Comparison of ENCODE assay signal across 21 mouse cellular contexts in genomic region chr19:6422014-6422413, GRCm38 (mm10). TPM values are rescaled to one million over a fixed set of nuclear protein-coding genes. Genes with fewer than 3 reads are reported as not detected.
DNase-seq lines count a peak whose midpoint lies in the region; ATAC-seq and TF ChIP-seq lines count a peak whose summit lies in the region.
"Had no signal": no experiment of that assay in that cellular context is flagged by ENCODE, and none has a peak within 500 bp of the region (broad histone marks: within the 10 kb centered on the region; RNA-seq: fewer than 3 reads in every experiment).

No protein-coding gene starts in this region.

- no peak for TF ChIP-seq CTCF in midbrain, postnatal 0 days (IDR thresholded peaks at IDR 0.05)

- H3K9me3 ChIP-seq in hindbrain, embryonic 13.5 days = no peaks in the 10 kb centered on the region
- no peaks in the 10 kb centered on the region for H3K9me3 ChIP-seq in hindbrain, embryonic 14.5 days (ENCODE audit: control insufficient read depth, low read length)
- no peaks in the 10 kb centered on the region for H3K9me3 ChIP-seq in midbrain, embryonic 13.5 days
- no peaks in the 10 kb centered on the region for H3K9me3 ChIP-seq in midbrain, embryonic 16.5 days (replicated peaks; ENCODE audit: control insufficient read depth, low read length, poor library complexity, severe bottlenecking)
- H3K9me3 ChIP-seq in midbrain, postnatal 0 days (ENCODE audit: low read length) = no peaks in the 10 kb centered on the region
- H3K9me3 ChIP-seq: embryonic facial prominence, embryonic 10.5 days; G1E; heart, embryonic 15.5 days had no signal

- no peak overlapping the region for H3K4me3 ChIP-seq in hindbrain, embryonic 13.5 days
- H3K4me3 ChIP-seq in hindbrain, embryonic 14.5 days (replicated peaks; ENCODE audit: low read length) = no peak overlapping the region
- H3K4me3 ChIP-seq in midbrain, embryonic 13.5 days (replicated peaks) = no peak overlapping the region
- no peak overlapping the region for H3K4me3 ChIP-seq in midbrain, embryonic 16.5 days (ENCODE audit: low read depth, low read length)
- H3K4me3 ChIP-seq in midbrain, postnatal 0 days (ENCODE audit: low read depth, low read length) = no peak overlapping the region
- H3K4me3 ChIP-seq: embryonic facial prominence, embryonic 10.5 days; heart, embryonic 15.5 days had no signal

- DNase-seq in cerebellum, adult 11-12 months = peak; percentile 54
- DNase-seq in hindbrain, embryonic 14.5 days (ENCODE audit: low spot score) = no peak
- DNase-seq in midbrain, postnatal 0 days (ENCODE audit: low spot score) = no peak
- DNase-seq: adrenal gland, adult 8-10 months; adrenal gland, postnatal 36 days; B cell, adult 2 months; cerebellum, postnatal 10 days; gastrocnemius, postnatal 36 days; heart, adult 18-20 months; heart, postnatal 14 days had no signal

- peak overlapping the region; percentile 35; the same call in 1 of the 2 replicates for H3K9ac ChIP-seq in hindbrain, embryonic 13.5 days
- no peak overlapping the region for H3K9ac ChIP-seq in hindbrain, embryonic 14.5 days
- no peak overlapping the region for H3K9ac ChIP-seq in midbrain, embryonic 13.5 days (replicated peaks)
- no peak overlapping the region for H3K9ac ChIP-seq in midbrain, embryonic 16.5 days (ENCODE audit: low read depth, low read length)
- no peak overlapping the region for H3K9ac ChIP-seq in midbrain, postnatal 0 days (replicated peaks; ENCODE audit: low read length, poor library complexity, severe bottlenecking)
- H3K9ac ChIP-seq: heart, embryonic 15.5 days had no signal

- ATAC-seq in cerebellum, adult (ENCODE audit: insufficient number of reproducible peaks, low FRiP score, low TSS enrichment) = no peak
- no peak for ATAC-seq in hindbrain, embryonic 13.5 days (ENCODE audit: low FRiP score)
- no peak for ATAC-seq in hindbrain, embryonic 14.5 days (ENCODE audit: low FRiP score)
- no peak for ATAC-seq in midbrain, embryonic 13.5 days
- ATAC-seq in midbrain, embryonic 16.5 days = no peak
- no peak for ATAC-seq in midbrain, postnatal 0 days (ENCODE audit: low FRiP score)
- ATAC-seq: CD4-positive, CD25-positive, alpha-beta regulatory T cell, adult 4 months; forebrain, embryonic 14.5 days; hindbrain, embryonic 16.5 days had no signal

- H3K4me2 ChIP-seq in hindbrain, embryonic 13.5 days = peak overlapping the region; percentile 0; the same call in 1 of the 2 replicates
- H3K4me2 ChIP-seq in hindbrain, embryonic 14.5 days (replicated peaks) = no peak overlapping the region
- 0 out of 2 replicates have a peak overlapping the region, but pooled peaks have one; percentile 5 for H3K4me2 ChIP-seq in midbrain, embryonic 13.5 days (replicated peaks)
- no peak overlapping the region for H3K4me2 ChIP-seq in midbrain, embryonic 16.5 days (ENCODE audit: low read length)
- peak overlapping the region; percentile 91; the same call in 1 of the 2 replicates for H3K4me2 ChIP-seq in midbrain, postnatal 0 days (ENCODE audit: low read depth, low read length, poor library complexity, severe bottlenecking)
- H3K4me2 ChIP-seq: heart, embryonic 11.5 days; heart, embryonic 15.5 days had no signal

- WGBS in hindbrain, embryonic 13.5 days = 77% methylated on average over 7 of the region's 7 CpGs
- 65% methylated on average over 7 of the region's 7 CpGs for WGBS in hindbrain, embryonic 14.5 days
- WGBS in midbrain, embryonic 13.5 days = 76% methylated on average over 7 of the region's 7 CpGs
- WGBS in midbrain, embryonic 16.5 days = 68% methylated on average over 7 of the region's 7 CpGs
- 64% methylated on average over 7 of the region's 7 CpGs for WGBS in midbrain, postnatal 0 days

- no peak overlapping the region for H3K27ac ChIP-seq in hindbrain, embryonic 13.5 days
- no peak overlapping the region for H3K27ac ChIP-seq in hindbrain, embryonic 14.5 days
- H3K27ac ChIP-seq in midbrain, embryonic 13.5 days = no peak overlapping the region
- H3K27ac ChIP-seq in midbrain, embryonic 16.5 days (ENCODE audit: low read length) = no peak overlapping the region
- H3K27ac ChIP-seq in midbrain, postnatal 0 days (ENCODE audit: low read depth, low read length) = no peak overlapping the region
- H3K27ac ChIP-seq: embryonic facial prominence, embryonic 10.5 days; heart, embryonic 15.5 days had no signal

- peaks cover 90% of the 10 kb centered on the region for H3K4me1 ChIP-seq in hindbrain, embryonic 13.5 days (replicated peaks)
- peaks cover 76% of the 10 kb centered on the region for H3K4me1 ChIP-seq in hindbrain, embryonic 14.5 days (replicated peaks; ENCODE audit: control insufficient read depth, insufficient read depth, low read length)
- H3K4me1 ChIP-seq in midbrain, embryonic 13.5 days (replicated peaks) = peaks cover 91% of the 10 kb centered on the region
- H3K4me1 ChIP-seq in midbrain, embryonic 16.5 days (ENCODE audit: control insufficient read depth, insufficient read depth, low read length) = peaks cover 74% of the 10 kb centered on the region
- peaks cover 42% of the 10 kb centered on the region for H3K4me1 ChIP-seq in midbrain, postnatal 0 days (ENCODE audit: insufficient read depth, low read length)

- H3K27me3 ChIP-seq in hindbrain, embryonic 13.5 days = peaks cover 29% of the 10 kb centered on the region
- no peaks in the 10 kb centered on the region for H3K27me3 ChIP-seq in hindbrain, embryonic 14.5 days (ENCODE audit: control insufficient read depth, insufficient read depth, low read length)
- H3K27me3 ChIP-seq in midbrain, embryonic 13.5 days = peaks cover 17% of the 10 kb centered on the region
- H3K27me3 ChIP-seq in midbrain, embryonic 16.5 days (ENCODE audit: control insufficient read depth, insufficient read depth, low read depth, low read length) = no peaks in the 10 kb centered on the region
- H3K27me3 ChIP-seq in midbrain, postnatal 0 days (ENCODE audit: insufficient read depth, low read length) = no peaks in the 10 kb centered on the region

- no peaks in the 10 kb centered on the region for H3K36me3 ChIP-seq in hindbrain, embryonic 13.5 days
- H3K36me3 ChIP-seq in hindbrain, embryonic 14.5 days (replicated peaks; ENCODE audit: control insufficient read depth, insufficient read depth) = no peaks in the 10 kb centered on the region
- no peaks in the 10 kb centered on the region for H3K36me3 ChIP-seq in midbrain, embryonic 13.5 days
- no peaks in the 10 kb centered on the region for H3K36me3 ChIP-seq in midbrain, embryonic 16.5 days (ENCODE audit: control insufficient read depth, insufficient read depth, low read length)
- H3K36me3 ChIP-seq in midbrain, postnatal 0 days (ENCODE audit: insufficient read depth, low read length) = no peaks in the 10 kb centered on the region
- H3K36me3 ChIP-seq: embryonic facial prominence, embryonic 10.5 days; G1E; heart, embryonic 15.5 days had no signal

RNA-seq across cellular contexts. Expression of gene Nrxn2, which starts 3.5 kb away (rescaled TPM):
- 23.5 and 27.7 TPM in 2 replicates for polyA plus RNA-seq in hindbrain, embryonic 13.5 days (2015; fragmentation: Nextera tagmentation; extraction: Ambion mirVana)
- 60.6 and 66.4 TPM in 2 replicates for polyA plus RNA-seq in hindbrain, embryonic 14.5 days (2014; fragmentation: Nextera tagmentation; extraction: Ambion mirVana)
- polyA plus RNA-seq in midbrain, embryonic 13.5 days (2015; fragmentation: Nextera tagmentation; extraction: Ambion mirVana) = 20.7 and 24.3 TPM in 2 replicates
- 30.4 and 37.5 TPM in 2 replicates for polyA plus RNA-seq in midbrain, embryonic 16.5 days (2015; fragmentation: Nextera tagmentation; extraction: Ambion mirVana)
- total RNA-seq in midbrain, postnatal 0 days (2014; rRNA removed) = 382 and 409 TPM in 2 replicates
- 74.3 and 75.7 TPM in 2 replicates for polyA plus RNA-seq in midbrain, postnatal 0 days (2015; fragmentation: Nextera tagmentation; extraction: Ambion mirVana)
- polyA plus RNA-seq: CD4-positive, CD25-positive, alpha-beta regulatory T cell, adult 4 months had no signal

RNA-seq across cellular contexts. Expression of gene Rasgrp2, which starts 22.9 kb away (rescaled TPM):
- 42.0 and 43.2 TPM in 2 replicates for polyA plus RNA-seq in hindbrain, embryonic 13.5 days (2015; fragmentation: Nextera tagmentation; extraction: Ambion mirVana)
- polyA plus RNA-seq in hindbrain, embryonic 14.5 days (2014; fragmentation: Nextera tagmentation; extraction: Ambion mirVana) = 89.2 and 111 TPM in 2 replicates
- polyA plus RNA-seq in midbrain, embryonic 13.5 days (2015; fragmentation: Nextera tagmentation; extraction: Ambion mirVana) = 28.5 and 29.6 TPM in 2 replicates
- polyA plus RNA-seq in midbrain, embryonic 16.5 days (2015; fragmentation: Nextera tagmentation; extraction: Ambion mirVana) = 91.4 and 139 TPM in 2 replicates
- 250 and 291 TPM in 2 replicates for total RNA-seq in midbrain, postnatal 0 days (2014; rRNA removed)
- polyA plus RNA-seq in midbrain, postnatal 0 days (2015; fragmentation: Nextera tagmentation; extraction: Ambion mirVana) = 232 and 264 TPM in 2 replicates

RNA-seq across cellular contexts. Expression of gene Pygm, which starts 37.8 kb away (rescaled TPM):
- 4.9 and 5.7 TPM in 2 replicates for polyA plus RNA-seq in hindbrain, embryonic 13.5 days (2015; fragmentation: Nextera tagmentation; extraction: Ambion mirVana)
- polyA plus RNA-seq in hindbrain, embryonic 14.5 days (2014; fragmentation: Nextera tagmentation; extraction: Ambion mirVana) = 6.2 and 6.8 TPM in 2 replicates
- 1.9 and 2.2 TPM in 2 replicates for polyA plus RNA-seq in midbrain, embryonic 13.5 days (2015; fragmentation: Nextera tagmentation; extraction: Ambion mirVana)
- polyA plus RNA-seq in midbrain, embryonic 16.5 days (2015; fragmentation: Nextera tagmentation; extraction: Ambion mirVana) = 7.3 and 7.5 TPM in 2 replicates
- total RNA-seq in midbrain, postnatal 0 days (2014; rRNA removed) = 16.4 and 25.8 TPM in 2 replicates
- 11.7 and 13.2 TPM in 2 replicates for polyA plus RNA-seq in midbrain, postnatal 0 days (2015; fragmentation: Nextera tagmentation; extraction: Ambion mirVana)

RNA-seq across cellular contexts. Expression of gene Sf1, which starts 58.5 kb away (rescaled TPM):
- 103 and 107 TPM in 2 replicates for polyA plus RNA-seq in hindbrain, embryonic 13.5 days (2015; fragmentation: Nextera tagmentation; extraction: Ambion mirVana)
- 103 and 112 TPM in 2 replicates for polyA plus RNA-seq in hindbrain, embryonic 14.5 days (2014; fragmentation: Nextera tagmentation; extraction: Ambion mirVana)
- polyA plus RNA-seq in midbrain, embryonic 13.5 days (2015; fragmentation: Nextera tagmentation; extraction: Ambion mirVana) = 120 and 128 TPM in 2 replicates
- 95.9 and 99.5 TPM in 2 replicates for polyA plus RNA-seq in midbrain, embryonic 16.5 days (2015; fragmentation: Nextera tagmentation; extraction: Ambion mirVana)
- 70.5 and 92.2 TPM in 2 replicates for total RNA-seq in midbrain, postnatal 0 days (2014; rRNA removed)
- 90.2 and 95.5 TPM in 2 replicates for polyA plus RNA-seq in midbrain, postnatal 0 days (2015; fragmentation: Nextera tagmentation; extraction: Ambion mirVana)

Comparison
In these comparisons a context has a peak if more than half of its experiments do, and no peak if none do; other contexts are left out.
1. H3K4me2 ChIP-seq: peak in hindbrain, embryonic 13.5 days (single experiment), midbrain, embryonic 13.5 days (single experiment) and midbrain, postnatal 0 days (single experiment); none in hindbrain, embryonic 14.5 days (single experiment) and midbrain, embryonic 16.5 days (single experiment).